Mouse (Mus musculus): ENCODE measurements at regions not wholly inside any gene's neighbourhood (a gene's known extent, or its start where the extent isn't known, plus 50 kb on each side); places are given as distances from the start of the nearest gene placed in this dataset.
"Not testable (repeated sequence)": the region's sequence is repeated elsewhere in the genome, so short reads cannot be mapped to it uniquely, and the experiment has no call there.

DNA sequence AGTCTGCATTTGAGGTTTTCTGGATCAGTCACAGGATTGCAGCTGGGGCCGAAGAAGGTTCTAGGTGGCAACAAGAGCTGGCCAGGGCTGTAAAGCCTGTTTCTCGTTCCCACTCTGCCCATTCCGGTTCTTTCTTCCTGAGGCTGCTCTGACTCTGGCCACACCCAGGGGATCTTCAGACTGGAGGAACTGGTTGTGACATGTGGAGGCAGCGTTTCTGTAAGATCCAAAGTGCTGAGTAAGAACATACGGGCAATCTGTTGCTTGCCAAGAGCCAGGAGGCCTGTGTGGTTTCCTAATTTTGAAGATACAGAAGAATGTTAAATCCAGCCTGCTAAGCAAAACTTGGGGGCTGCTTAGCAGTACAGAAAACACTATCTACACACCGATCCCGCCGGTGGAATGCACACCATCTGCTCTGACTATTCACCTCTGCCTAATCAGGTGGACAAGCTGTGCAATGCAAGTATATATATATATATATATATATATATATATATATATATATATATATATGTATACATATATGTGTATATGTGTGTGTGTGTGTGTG is 99.3 kb upstream of the Bmp2k start:
- DNase-seq (ENCODE audit: low spot score in 2 of 2) = peak in 1 of 2 experiments; percentile 35

DNA sequence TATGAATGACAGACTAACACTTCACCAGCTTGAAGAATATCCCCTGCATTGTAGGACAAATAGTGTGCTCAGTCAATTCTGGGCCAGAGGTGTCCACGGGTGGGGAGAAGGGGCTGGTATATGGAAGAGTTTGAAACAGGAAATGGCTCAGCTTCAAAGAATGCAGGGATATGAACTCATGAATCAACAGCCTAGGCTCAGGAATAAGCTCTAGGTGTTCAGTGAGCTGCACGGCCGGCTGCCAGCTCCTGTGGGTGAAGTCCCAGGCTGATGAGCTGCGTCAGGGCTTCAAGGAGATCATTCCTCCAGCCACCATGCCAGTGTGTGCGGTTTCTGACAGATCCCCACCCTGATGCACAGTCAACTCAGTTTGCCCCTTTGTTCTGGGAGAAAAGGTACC is 98.8 kb upstream of the Bmp2k start:
- no peak for DNase-seq (ENCODE audit: low spot score in 2 of 2)

DNA sequence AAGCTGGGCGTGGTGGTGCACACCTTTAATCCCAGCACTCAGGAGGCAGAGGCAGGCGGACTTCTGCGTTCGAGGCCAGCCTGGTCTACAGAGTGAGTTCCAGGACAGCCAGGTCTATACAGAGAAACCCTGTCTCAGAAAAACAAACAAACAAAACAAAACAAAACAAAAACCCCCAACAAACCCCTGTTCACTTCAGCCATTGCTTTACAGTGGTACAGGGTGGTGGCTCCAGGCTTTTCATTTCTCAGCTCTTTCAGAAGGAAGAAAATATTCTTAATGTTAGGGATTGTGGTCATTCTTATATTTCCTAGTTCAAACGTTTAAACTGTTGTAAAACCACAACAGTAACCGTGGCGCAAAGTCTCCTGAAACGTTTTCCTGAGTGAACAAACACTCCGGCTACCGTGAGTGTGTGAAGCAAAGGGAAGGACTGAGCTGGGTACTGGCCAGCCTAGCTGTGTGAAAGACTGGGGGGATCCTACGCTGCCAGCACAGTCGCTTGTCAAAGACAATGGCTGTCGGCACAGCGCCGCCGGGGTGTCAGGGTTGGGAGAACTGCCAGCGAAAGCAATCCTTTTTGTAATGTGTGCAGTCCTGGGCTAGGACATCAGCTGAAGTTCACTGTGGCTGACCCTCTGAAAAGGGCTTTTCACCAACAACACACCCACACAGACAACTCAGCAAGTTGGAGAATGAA is 91.8 kb upstream of the Bmp2k start:
- DNase-seq (ENCODE audit: low spot score in 2 of 2) = peak in 1 of 2 experiments; percentile 47

DNA sequence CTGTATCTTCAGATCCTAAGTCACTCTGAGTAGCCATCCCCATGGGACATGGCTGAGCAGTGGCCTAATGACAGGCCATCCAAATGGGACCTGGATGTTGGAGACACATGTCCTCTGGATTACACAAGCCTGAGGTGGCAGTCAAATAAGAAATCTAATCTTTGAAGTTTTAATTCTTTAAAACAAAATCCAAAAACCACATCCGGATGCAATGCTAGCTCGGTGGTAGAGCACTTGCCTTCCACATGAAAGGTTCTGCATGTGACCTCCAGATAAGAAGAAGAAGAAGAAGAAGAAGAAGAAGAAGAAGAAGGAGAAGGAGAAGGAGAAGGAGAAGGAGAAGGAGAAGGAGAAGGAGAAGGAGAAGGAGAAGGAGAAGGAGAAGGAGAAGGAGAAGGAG is 89.1 kb upstream of the Bmp2k start:
- DNase-seq (ENCODE audit: low spot score in 2 of 2) = not testable (repeated sequence)

DNA sequence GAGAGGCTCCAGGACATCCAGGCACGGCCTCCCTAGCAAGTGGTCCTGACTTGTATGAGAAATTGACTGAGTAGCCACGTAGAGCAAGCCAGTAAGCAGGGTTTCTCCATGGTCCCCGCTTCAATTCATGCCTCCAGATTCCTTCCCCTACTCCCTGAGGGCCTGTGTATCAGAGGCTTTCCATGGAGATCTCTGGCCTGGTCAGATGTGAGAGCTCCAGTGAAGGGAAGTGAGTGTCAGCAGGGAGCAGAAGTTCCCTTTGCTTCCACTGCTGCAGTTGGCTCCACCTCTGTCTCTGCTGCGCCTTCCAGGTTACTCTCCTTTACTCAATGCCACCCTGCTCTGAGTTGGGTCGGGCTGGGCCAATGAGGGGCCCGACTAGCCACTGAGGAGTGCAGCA is 88.3 kb upstream of the Bmp2k start:
- no peak for DNase-seq (ENCODE audit: low spot score in 2 of 2)

DNA sequence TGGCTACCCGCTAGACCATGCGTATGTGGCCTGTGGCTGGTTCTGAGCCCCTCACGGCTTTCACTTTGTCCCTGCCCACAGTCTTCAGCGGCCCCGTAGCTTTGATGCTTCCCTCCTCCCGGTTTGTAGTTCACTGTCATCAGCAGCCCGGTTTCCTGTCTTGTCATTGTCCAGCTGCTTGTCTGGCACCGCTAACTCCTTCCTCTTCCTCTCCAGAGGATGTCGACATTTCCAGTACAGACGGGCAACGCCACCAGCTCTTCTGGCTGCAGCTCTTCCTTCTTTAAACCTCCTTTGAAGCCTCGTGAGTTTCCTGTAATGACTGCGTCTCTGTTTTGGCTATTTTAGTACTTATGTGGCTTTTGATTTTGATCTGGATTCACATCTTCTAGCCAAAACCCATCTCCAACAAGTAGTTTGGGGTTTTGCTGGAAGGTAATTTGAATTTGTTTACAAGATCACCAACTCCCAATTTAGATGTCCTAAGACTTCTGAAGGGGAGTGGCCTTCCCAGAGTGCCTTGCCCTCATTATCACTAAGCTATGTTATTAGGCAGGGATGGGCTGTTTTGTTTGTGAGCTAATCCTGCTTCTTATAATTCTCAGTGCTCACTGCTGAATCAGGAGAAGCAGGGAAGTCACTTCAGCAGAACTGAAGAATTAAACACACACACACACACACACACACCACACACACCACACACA is 85.8 kb upstream of the Bmp2k start:
- DNase-seq (ENCODE audit: low spot score in 2 of 2) = peak in 1 of 2 experiments; percentile 55

DNA sequence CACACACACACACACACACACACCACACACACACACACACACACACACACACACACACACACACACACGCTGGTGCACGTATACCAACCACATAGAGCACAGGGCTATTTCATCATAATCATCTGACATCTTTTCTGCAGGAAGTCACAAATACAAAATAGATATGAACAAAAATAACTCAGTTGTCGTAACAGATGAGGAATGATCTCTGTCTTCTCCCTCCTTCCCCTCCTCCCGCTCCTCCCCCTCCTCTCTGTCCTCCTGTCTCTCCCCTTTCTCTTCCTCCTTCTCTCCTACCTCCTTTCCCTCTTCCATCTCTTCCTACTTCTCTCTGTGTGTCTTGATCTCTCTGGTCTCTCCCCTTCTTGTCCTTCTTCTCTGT is 85.2 kb upstream of the Bmp2k start:
- DNase-seq (ENCODE audit: low spot score in 2 of 2) = no peak

DNA sequence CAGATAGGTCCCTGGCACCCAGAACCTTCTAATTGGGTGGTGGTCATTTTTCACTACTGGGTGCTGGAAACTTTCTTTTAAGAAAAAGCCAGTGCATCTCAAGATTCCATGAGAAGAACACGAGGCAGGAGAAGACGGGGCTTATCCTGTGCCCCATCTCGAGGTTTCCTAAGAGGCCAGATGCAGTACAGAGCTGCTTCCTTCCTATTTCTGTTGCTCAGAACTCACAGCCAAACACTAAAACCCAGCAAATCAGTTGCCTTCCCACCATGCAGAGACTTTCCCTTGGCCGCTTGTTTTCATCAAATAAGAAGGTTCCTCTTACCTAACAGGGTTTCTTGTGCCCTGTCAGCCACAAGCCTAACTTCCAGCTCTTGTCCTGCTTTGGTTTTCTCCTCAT is 84.7 kb upstream of the Bmp2k start:
- DNase-seq (ENCODE audit: low spot score in 2 of 2) = no peak

DNA sequence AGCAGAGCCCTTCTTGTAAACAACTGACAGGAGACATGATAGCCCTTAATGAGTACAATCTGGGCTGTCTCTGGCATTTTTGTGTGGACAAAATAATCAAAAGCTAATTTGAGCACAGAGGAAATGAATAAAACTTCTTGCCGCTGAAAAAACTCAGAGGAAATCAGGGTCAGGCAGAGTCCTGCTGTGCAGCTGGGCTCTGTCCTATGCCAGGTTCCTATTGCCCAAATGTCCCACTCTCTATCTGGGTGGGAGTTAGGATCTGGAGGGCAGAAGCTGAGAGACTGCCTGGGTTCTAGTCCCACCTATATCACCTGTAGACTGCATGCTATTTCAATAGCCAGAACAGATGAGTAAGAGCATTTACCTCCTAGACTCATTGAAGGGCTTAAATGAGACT is 83.8 kb upstream of the Bmp2k start:
- no peak for DNase-seq (ENCODE audit: low spot score in 2 of 2)

DNA sequence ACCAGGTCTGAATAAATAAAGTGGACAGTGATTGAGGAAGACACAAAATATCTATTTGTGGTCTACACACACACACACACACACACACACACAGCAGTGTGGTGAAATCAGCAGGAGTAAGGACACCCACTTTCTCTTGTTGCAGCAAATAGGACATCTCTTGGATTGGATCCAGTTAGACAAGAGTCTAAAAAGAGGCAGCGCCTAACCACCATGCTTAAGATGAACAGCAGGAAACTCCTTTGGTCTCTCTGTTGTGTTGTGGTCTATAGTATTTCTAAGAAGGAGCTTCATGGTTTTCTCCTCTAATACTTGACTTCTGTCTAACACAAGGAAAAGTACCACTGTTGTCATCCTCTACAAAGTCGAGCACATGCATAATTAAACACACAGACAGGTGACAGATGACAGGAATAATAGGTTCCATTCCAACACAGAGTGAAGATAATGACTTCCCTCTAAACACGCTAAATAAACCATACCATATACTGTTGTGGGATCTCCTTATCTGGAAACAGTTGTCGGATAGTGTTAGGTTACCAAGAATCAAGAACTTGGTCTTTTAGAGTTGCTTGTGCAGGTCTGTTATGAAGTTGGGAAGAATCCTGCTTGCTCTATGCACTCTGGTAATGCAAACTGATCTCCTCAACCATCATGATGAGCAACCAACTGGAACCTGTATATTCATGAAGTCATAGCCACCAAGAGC is 82.6 kb upstream of the Bmp2k start:
- no peak for DNase-seq (ENCODE audit: low spot score in 2 of 2)

DNA sequence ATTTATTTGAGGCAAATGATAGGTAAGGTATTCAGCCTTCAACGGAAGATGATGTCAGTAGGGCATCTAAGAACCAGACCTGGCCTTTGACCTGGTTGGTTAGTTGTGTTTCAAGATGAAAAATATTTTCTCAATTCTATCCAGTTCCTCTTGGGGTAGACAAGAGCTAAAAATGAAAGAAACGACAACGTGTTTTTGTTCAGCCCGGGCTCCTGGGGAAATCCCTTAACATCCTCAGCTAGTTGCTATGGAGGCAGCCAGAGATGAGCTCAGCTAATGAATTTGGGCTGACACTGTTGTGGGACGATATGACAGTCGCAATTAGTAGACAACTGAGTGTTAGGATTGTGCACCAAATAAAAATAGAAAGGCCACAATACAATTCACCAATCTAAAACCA is 80.6 kb upstream of the Bmp2k start:
- DNase-seq (ENCODE audit: low spot score in 2 of 2) = no peak

DNA sequence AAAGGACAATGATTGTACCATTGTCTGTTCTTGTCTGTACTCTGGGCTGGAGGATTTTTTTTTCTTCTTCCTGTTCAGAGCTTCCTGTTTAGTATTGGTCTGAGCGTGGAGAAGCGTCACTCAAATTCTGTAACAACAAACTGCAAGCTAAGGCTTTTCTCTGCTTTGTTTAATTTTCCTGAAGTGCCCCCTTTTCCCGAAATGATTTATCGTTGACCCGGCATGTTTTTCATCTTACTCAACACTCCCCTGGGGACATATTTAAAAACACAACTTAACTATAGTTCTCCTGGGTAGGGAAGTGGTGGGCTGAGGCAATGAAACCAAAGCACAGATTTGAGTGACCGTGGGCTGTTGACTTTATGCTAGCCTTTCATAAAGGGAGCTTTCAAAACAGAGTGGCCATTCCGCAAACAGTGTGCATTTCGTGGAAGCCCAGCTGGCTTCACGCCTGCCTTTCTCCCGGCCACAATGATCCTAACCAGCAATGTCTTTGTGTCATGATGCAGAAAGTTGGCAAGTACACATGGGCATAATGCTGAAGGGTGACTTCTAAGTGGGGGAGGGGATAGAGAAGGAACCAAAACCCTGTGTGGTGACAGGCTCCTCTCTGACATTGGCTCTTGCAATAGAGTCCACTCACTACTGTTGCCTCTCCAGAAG is 79.8 kb upstream of the Bmp2k start:
- DNase-seq (ENCODE audit: low spot score in 2 of 2) = peak; percentile 52 to 55

DNA sequence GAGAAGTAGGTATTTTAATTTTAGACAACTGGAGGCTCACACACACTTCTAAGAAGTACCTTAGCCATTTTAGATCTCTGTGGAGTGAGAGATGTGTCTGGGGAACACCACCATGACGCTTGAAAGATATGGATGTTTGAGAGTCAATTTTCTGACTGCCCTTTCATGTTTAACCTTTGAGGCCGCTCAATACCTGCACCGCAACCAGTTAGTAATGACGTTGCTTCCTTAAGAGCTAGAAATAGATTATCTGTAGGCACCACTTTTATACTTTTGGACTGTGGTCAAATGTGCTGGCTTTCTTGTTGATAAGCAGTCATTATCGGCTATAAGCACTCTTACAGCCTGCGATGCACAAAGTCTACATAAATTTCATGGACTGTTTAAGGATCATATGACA is 78.3 kb upstream of the Bmp2k start:
- no peak for DNase-seq (ENCODE audit: low spot score in 2 of 2)

DNA sequence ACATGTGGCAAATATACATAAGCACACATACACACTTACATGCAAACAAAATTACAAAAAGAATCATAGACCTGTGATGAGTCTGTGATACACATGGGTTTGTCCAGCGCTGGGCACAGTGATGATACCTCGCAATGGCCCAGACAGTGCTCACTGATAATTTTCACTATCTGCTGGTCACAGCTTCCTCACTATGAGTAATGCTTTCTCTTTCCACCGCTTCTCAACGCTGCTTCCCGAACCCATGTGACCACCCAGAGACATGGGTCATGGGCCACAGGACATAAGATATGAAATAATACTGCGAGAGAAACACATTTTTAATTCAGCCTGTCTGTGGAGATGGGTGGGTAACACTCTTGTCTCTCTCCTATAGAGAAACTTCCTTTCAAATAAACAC is 76.5 kb upstream of the Bmp2k start:
- DNase-seq (ENCODE audit: low spot score in 2 of 2) = no peak

DNA sequence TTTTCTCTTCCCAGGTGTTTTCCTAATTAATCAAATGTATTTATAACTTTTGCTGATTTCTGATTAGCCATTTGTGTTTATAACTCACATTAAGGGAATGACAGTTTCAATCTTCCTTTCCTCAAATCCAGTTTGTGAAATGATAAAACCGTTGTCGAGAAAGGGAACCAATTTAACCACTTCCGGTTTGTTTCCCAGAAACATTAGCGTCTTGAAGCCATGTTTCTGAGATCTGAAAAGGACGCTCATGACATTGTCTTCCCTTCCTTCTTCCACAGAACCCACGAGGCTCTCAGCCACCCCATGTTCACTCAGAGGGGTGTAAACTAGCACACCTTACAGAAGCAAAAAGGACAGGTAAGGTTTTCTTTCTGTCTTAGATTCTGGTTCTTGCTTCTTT is 76.0 kb upstream of the Bmp2k start:
- DNase-seq (ENCODE audit: low spot score in 2 of 2) = no peak

DNA sequence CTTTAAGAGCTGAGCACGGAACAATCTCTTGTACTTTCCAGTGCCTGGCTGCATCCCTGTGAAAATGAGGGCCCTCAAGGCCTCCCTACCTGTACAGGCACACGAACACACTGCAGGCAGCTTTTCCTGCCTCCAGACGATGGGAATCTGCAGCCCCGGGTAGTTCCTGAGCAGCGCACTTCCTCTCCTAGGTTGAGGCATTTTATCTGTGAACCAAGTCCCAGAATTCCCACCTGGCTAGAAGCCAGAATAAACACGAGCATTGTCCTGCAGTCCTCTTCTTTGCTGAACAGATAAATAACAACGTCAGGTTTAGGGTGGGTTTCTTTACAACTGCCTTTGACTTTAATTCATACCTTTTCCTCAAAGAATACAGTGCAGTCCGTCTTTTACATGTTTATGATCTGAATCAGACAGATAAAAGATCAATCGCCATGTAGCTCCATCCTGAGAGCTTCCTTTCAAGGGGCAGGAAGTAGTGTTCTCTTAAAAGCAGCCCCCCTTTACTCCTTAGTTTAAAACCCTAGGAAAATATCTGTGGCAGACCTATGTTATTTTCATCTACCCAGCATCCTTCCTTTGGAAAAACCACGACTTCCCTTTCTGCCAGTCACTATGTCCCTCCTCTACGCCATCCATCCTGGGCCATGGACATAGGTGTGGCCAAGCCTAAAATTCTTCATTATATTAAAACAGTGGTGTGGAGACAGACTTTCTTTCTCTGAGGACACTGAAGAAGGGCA is 75.3 kb upstream of the Bmp2k start:
- DNase-seq (ENCODE audit: low spot score in 2 of 2) = no peak

DNA sequence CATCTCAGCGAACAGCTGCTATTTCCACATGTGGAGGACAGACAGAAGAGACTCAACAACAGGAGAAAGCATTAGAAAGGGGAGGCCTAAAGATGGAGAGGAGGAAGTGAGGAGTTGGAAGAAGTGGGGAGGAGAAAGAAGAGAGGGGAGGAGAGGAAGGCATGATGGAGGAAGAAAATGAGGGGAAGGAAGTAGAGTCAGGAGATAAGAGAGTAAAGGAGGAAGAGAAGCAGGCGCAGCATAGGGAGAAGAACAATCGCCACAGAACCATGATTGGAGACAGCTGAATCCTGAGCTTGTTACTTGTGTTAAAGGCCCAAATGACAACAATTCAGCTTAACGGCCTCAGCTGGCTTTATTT is 74.8 kb upstream of the Bmp2k start:
- no peak for DNase-seq (ENCODE audit: low spot score in 2 of 2)

DNA sequence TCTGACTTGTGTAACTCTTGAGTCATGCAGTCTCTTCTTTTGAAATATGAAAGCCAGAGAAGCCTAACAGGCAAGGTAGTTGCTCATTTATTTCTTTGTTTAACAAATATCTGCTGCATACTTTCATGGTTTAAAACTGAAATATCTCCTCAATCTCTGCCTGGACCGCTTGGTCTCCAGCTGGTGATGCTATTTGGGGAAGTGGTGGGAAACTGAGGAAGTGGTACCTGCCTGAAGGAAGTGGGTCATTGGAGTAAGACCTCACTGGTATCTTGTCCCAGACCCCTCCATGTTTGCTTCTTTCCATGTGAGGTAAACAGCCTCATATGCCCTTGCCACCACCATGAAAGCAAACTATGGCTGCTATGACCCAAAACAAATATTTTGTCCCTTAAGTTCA is 74.0 kb upstream of the Bmp2k start:
- DNase-seq (ENCODE audit: low spot score in 2 of 2) = no peak

DNA sequence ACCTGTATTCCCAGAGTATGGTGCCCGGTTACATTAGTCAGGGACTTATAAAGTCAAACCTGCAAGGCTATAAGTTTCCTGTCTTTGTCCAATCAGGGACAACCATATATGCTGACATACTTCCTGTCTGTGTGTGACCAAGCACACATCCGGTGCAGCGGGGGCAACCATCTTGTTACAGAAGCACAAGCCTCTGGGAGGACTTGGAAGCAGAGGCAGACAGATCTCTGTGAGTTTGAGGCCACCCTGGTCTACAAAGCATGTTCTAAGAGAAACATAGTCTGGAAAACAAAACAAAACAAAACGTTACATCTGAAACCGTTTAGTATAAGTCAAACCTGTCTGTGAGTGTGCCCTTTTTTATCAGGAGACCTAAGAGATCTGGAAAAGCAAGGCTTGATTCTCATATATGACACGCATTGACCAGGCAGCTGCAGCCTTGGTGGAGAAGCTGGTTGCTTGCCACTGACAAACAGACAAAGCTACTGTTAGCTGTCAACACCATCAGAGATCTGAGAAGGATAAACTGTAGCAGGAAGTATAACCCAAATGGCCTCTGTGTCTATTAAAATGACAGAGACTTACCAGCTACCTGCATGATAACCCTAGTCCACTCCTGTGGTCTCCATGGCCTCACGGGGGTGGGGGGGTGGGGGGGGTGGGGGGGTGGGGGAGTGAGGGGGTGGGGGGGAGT is 72.6 kb upstream of the Bmp2k start:
- no peak for DNase-seq (ENCODE audit: low spot score in 2 of 2)

DNA sequence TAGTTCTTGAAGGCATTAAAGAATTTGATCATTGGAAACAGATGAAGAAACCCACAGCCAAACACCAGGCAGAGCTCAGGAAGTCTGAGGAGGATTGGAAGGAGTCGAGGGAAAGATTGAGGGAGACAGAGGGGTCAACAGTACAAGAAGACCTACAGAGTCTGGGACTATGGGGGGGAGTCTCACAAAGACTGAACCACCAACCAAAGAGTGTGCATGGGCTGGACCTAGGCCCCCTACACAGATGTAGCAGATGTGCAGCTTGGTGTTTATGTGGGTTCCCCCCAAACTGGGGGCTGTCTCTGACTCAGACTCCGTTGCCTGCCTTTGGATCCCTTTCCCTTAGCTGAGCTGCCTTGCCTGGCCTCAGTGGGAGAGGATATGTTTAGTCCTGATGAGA is 71.5 kb upstream of the Bmp2k start:
- DNase-seq (ENCODE audit: low spot score in 2 of 2) = no peak

DNA sequence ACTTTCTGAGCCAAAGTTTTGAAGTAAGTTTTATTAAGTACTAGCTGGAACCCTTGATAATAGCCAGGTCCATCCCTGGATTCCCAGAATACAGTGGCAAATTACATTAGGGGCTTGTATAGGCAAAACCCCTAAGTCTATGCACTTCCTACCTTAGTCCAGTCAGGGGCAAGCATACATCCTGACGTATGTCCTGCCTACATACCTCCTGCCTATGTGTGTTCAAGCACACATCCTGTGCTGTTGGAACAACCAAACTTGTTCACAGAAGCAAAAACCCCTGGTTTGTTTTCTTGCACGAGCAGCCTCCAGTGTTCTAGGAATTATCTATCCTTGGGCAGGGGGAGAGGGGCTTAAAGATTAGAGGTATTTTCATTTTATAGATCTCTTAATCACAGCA is 66.4 kb upstream of the Bmp2k start:
- DNase-seq (ENCODE audit: low spot score in 2 of 2) = no peak
